Mouse (Mus musculus) inflammation-experienced regulatory T-cells, adult 6 months (primary cell): ENCODE results near the gene Mamstr. TPM values are rescaled to one million over a fixed set of nuclear protein-coding genes. Genes with fewer than 3 reads are reported as not detected.

ENCODE experiments used
- ATAC-seq: one replicate; pipeline ENCODE4 v1.8.0; 2017
- polyA plus RNA-seq, 3 experiments: library from polyadenylated mRNA; unstranded; fragments of 100-300 nt; shearing (Covaris generic); gene quantifications; one replicate each; pipeline ENCODE4 v1.2.1; 2017

The Mamstr gene
- polyA plus RNA-seq, 3 experiments from 2014 or later, result not detected

DNA sequence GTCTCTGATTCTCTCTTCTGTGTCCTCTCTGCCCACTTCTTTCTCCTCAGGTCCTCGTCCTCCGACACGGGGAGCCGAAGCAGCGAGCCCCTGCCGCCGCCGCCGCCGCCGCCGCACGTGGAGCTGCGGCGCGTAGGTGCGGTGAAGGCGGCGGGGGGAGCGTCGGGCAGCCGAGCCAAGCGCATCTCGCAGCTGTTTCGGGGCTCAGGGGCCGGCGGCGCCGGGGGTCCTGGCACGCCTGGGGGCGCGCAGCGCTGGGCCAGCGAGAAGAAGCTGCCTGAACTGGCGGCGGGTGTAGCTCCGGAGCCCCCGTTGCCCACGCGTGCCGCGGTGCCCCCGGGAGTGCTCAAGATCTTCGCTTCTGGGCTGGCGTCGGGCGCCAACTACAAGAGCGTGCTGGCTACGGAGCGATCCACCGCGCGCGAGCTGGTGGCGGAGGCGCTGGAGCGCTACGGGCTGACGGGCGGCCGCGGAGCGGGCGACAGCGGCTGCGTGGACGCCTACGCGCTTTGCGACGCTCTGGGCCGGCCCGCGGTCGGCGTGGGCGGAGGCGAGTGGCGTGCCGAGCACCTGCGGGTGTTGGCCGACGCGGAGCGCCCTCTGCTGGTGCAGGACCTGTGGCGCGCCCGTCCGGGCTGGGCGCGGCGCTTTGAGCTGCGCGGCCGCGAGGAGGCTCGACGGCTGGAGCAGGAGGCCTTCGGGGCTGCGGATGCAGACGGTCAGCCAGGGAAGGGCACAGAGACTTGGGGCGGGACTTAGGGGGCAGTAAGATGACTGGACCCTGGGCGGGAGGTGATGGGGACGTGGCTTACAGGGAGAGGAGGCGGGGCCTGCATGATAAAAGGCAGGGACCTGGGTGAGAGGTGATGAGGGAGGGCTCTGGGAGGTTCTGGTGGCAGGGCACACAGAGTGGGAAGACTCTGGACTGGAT lies 11.1 kb upstream of the Mamstr start:
- ATAC-seq, result peak; percentile 75

DNA sequence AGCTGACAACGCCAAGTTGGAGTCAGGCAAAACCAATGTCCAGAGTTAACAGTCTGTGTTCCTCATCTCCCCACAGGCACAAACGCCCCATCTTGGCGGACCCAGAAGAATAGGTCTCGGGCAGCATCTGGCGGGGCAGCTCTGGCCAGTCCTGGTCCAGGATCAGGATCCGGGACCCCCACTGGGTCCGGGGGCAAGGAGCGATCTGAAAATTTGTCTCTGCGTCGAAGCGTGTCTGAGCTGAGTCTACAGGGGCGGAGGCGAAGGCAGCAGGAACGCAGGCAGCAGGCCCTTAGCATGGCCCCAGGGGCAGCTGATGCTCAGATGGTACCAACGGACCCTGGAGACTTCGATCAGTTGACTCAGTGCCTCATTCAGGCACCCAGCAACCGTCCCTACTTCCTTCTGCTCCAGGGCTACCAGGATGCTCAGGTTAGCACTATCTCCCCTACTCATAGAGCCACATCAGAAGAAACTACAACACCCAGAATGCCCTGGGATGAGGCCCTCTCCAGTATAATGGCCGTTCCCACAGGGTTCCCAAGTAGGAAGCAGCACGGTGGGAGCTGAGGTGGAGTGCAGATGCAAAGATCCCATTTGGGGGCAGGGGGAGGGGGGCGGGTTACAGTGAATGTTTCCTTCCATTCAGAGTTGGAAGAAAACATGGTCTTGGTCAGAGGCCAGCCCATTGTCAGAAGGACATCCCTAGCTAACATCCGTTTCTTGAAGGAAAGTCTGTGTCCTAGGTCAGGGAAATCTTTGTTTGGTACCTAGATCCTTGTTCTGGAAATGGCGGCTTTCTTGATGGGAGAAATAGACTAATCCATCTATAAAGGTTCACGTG lies 9.5 kb upstream of the Mamstr start:
- no peak for ATAC-seq

DNA sequence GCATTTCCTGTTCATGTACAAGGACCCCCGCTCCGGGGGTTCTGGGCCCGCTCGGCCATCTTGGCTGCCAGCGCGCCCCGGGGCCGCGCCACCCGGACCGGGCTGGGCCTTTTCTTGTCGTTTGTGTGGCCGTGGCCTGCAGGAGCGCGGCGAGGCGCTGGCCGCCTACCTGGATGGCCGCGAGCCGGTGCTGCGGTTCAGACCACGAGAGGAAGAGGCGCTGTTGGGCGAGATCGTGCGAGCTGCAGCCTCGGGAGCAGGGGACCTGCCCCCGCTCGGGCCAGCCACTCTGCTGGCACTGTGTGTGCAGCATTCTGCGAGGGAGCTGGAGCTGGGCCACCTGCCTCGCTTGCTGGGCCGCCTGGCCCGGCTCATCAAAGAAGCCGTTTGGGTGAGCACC lies 7.3 kb upstream of the Mamstr start:
- ATAC-seq, result no peak

DNA sequence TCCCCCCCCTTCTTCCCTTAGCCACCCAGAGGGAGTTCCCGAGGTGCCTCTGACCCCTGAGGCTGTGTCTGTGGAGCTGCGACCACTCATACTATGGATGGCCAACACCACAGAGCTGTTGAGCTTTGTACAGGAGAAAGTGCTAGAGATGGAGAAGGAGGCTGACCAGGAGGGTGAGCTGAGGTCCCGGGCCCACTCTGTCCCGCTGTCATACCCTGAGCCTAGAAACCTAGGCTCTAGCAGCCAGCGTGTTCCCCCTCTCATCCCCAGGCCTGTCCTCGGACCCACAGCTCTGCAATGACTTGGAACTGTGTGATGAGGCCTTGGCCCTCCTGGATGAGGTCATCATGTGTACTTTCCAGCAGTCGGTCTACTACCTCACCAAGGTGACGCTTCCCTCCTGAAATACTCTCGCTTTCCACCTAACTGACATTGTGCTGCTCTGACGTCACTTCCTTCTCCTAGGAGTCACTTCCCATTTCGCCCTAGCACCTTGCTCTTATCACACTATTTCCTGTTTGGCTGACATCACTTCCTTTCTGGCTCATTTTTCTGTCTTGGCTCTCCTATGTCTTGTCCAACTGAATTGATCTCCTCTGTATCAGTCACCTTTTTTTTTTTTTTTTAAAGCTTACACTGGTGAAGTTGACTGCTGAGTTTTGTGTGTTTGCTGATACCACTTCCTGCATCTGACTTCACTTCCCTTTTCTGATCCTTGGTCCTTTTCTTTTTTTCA lies 4.7 kb upstream of the Mamstr start:
- ATAC-seq, result peak; percentile 43

DNA sequence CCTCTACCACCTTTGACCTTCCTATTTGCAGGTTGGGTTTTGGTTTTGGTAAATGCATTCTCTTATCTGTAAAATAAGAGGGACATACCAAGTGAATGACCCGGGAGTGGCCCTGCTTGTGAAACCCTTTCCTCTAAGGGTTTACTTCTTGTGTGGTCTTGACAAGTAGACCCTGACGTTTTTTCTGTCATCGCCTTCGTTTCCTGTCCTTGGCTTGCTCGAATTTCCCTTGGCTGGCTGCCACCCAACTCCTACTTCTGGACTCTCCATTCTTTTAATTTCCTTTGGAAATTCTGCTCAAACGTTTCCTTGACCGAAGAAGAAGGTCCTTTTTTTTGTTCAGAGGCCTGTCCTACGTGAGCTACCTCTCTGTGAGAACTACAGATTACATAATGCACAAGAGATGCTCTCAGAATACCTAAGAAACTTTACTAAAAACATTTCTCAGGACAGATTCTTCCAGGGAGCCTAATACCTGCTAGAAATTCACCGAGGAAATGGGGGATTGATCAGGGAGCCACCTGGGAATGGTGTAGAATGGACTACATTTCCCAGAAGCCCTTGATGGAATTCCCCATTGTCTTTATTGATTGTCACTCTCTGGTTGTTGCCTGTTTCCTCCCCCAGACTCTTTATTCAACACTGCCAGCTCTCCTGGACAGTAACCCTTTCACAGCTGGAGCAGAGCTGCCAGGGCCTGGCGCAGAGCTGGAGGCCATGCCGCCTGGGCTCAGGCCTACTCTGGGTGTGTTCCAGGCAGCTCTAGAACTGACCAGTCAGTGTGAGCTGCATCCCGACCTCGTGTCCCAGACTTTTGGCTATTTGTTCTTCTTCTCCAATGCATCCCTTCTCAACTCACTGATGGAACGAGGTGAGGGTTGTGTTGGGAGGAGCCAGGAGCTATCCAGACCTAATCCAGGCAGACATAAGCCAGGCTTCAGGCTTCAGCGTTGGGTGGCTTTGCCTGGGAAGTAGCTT lies 3.8 kb upstream of the Mamstr start:
- no peak for ATAC-seq

DNA sequence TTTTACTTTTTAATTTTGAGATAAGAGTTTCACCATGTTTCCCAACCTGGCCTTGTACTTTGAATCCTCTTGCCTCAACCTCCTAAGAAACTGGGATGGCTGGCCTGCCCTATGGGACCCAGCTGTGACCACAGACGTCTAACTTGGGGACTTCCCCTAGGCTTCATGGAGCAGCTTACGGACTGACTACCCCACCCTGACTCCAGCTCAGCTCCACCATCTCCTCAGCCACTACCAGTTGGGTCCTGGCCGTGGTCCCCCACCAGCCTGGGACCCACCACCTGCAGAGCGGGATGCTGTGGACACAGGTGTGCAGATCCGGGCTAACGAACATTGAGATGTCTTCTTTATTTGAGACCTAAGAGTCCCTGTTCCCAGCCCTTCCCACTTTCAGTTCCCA lies 2.1 kb upstream of the Mamstr start:
- no peak for ATAC-seq

DNA sequence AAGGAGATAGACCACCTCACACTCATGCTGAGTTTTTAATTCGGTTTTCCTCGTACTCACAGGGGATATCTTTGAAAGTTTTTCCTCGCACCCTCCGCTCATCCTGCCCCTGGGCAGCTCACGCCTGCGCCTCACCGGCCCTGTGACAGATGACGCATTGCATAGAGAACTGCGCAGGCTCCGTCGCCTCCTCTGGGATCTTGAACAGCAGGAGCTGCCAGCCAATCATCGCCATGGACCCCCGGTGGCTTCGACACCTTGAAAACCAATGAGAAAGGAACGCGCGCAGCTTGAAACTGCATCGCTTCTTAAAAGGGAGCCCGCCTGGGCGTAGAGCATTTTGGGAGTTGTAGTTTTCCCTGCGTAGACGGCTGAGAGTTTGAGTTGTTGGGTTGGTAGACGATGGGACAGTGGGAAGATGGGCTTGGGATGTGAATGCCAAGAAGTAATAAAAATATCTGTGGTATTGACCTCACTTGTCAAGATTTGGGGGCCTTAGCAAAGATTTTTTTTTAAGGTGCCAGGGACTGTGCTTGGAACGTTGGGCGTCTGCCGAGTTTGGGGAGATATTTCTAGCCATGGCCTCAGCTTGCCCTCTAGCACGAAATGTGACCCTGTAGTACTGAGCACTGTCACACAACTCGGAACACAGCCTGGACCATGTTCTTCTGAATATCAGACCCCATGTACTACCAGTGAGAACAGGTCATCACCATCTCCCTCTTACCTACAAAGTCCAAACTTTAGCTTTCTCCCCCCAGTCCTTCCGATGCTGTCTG lies 965 bp upstream of the Mamstr start:
- ATAC-seq, result no peak

DNA sequence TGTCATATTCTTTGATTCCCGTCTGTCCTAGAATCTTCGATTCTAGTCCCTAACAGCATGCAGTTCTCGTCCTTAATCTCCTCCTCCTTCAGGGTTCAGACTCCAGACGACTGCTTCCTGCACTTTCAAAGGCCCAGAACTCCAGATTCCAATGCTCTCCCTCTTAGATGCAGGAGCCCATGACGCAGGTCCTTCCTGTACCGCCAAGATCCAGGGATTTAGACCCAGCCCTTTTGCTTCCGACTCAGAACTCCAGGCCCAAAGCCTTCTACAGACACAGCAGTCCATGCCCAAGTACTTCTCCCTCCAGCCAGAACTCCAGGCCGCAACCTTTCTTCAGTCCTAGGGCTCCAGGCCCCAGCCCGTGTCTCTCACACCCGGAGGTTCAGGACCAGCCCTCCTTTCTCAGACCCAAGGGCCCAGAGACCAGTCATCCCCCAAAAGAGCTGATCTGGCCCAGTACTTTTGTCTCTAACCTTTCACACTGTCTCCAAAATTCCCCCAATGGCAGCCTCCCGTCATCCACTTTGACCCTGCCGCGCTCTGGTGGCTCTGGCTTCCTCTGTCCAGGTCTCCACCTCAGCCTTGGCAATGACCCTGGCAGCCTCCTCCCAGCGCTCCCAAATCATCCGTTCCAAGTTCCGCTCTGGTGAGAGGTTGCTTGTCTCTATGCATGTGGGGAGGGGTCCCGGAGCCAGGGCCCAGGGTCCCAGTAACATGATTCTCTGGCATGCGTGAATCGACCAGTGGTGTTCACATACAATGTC lies 597 bp downstream of the Mamstr start:
- ATAC-seq, result no peak

DNA sequence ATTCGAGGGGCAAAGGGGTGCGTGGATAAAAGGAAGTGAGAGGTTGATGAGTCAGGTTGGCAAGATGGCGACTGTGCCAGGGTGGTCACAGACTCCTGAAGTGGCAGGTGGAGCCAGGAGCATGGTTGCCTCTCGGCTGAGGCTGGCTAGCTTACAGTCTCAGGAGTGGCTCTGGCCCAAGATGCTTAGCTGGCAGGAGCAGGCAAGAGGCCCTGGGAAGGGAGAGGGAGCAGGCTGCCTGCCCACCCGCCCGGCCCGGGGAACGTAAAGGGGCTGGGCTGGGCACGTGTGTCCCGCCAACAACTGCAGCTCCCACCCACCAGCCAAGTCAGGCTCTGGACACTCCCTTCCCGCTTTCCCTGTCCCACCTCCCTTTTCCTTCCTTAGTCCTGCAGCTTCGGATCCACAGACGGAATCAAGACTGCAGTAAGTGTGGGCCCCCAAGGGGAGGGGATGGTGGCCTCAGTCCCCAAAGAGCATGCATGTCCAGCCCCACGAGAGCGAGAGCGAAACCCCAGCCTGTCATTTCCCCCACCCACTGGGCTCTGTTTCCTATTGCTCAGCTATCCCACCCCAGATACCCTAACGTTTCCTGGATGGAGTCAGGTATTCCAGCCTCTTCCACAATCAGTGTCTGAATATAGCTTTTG lies 1.7 kb downstream of the Mamstr start:
- no peak for ATAC-seq

DNA sequence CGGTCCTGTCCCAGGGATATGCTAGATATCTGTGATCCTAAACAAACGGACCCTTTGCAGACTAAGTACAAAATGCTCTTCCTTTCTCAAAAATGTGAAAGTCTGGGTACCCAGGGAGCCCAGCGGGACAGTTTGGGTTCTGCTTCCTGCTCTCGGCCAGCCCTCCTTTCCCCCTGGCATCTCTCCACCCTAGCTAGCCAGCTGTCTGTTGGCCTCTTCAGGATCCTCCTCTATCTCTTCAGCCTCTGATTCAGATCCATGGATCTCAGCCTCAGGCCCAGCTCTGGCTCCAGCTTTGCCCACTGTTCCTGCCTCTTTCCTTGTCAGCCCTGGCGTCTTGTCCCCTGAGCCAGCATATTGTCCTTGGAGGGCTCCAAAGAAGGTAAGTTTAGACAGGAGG lies 2.3 kb downstream of the Mamstr start:
- ATAC-seq, result no peak

DNA sequence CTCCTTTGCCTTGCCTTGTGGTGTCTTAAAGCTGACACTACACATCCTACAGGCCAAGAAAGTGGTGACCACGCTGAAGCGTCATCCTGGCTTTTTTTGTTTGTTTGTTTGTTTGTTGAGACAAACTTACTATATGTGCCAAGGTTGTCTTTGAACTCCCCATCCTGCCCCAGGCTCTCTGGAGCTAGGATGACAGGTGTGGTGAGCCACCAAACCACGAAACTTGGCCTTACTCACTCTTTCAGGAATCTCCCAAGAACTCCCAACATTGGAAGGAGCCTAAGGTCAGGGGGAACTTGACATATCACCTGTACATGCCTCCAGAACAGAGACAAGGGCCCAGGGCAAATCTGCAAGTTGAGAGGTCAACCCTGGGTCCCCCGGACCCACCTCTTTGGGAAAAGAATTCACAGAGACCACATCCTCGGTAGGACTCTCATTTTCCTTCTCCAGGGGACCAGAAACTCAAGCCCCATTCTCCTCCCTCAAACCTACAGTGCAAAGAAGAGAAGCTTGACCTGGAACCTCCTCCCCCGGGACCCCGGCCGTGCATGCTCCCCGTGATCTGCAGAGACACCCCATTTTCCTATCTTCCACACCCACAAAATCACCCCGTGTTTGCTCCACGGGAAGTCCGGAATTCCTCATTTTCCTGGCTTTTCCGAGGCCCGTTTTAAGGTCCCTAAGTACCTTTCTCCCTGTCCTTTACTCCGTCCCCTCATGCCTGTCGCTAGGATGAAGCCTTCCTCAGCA lies 2.9 kb downstream of the Mamstr start:
- ATAC-seq, result no peak

DNA sequence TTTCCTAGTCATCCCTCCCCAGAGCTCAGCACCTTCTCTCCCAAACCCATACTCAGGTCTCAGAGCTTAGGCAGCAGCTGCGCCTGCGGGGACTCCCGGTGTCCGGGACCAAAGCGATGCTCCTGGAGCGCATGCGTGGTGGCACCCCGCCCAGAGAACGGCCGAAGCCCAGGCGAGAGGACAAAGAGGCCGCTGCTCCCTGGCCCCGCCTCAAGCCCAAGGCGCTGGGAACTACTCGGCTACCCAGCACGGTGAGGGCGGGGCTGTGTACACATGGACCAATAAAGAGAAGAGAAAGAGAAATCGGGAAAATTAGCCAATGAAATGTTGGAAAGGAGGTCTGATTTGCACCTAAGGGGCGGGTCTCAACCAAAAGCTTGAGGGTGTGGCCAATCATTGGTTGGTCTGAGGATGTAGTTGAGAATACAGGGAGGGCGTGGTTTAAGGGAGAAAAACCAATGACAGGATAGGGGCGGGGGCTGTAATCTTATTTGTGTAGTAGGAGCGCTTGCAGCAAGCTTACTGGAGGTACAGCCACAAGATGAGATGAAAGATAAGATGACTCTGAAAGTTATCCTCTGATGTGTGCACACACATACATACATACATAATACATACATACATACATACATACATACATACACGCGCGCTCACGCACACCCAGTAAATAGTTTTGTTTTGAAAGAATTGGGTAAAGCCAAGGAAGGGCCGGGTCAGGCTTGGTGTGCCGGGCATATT lies 3.8 kb downstream of the Mamstr start:
- peak; percentile 97 for ATAC-seq

DNA sequence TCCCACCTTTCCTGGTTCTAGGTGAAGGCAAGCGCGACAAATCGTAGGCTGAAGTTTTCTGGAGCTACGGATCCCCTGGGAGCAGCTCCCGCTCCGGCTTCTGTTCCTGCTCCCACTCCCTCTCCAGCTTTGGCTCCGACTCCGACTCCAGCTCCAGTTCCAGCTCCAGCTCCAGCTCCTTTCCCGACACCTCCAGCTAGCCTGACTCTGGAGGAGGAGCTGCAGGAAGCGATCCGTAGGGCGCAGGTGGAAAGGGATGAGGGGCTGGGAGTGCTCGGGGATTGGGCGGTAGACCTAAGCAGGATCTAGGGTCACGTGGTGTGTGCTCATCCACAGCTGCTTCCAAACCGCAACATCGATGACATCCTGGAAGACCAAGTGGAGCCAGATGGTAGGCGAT lies 4.4 kb downstream of the Mamstr start:
- ATAC-seq, result no peak

DNA sequence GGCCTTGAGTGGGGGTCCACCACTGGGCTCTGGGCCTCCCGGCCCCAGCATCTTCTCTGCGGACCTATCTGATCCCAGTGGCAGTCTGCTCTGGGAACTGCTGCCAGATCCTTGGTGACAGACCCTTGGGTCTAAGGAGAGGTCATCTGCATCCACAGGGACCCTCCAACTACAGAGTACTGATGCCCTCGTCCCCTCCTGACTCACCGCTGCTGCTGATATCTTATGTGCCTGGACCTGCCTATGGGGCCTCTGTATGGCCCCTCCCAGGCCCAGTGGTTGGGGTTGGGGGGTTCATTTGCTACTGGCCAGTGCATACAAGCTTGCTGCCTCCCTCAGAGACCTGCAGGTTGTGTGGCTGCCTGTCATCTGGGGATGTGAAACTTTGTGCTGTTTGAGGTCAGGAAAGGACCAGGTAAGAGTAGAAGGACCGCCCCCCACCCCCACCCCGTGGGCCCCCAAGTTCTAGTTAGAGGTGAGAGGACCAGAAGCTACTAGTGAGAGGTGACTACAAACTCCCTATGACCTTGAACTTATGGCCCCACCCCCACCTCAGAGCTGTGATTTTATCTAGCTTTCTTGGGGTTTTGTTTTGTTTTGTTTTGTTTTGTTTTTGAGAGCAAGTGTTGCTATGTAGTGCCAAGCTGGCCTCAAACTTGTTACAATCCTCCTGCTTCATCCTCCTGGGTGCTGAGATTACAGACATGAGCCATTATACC lies 5.3 kb downstream of the Mamstr start:
- ATAC-seq, result no peak

DNA sequence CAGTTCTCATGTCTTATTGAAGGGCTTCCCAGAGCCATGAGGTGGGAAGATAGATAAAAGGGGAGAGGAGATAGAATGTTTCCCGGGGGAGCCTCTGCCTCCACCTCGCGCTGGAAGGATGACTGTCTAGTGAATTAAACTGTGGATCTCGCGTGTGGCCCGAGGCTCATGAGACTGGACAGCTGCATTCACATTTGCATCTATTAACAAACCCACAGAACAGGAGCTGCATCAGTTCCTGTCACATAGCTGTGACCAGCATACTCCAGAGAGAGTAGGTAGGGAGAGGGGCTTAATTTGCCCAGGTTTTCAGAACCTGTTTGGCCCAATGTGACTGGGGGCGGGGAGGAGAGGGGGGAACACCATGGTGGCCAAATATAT lies 5.8 kb downstream of the Mamstr start:
- ATAC-seq, result no peak

DNA sequence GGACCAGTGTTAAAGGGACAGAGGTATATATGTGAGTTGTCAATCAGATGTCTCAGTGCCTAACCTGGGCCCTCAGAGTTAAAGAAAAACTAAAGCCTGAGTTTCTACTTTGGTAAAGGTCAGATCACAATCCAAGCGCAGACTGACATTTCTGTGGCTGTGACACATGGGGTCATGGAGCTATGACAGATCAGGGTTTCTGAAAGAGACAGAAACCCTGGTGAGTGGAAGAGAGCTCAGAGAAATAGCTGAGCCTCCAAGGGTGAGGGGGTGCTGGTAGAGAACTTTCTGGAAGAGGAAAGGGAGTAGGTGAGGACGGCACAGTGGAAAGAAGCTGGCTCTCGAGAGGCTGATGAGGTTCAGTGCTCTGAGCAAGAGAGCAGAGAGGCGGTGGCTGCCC lies 6.9 kb downstream of the Mamstr start:
- ATAC-seq, result no peak

DNA sequence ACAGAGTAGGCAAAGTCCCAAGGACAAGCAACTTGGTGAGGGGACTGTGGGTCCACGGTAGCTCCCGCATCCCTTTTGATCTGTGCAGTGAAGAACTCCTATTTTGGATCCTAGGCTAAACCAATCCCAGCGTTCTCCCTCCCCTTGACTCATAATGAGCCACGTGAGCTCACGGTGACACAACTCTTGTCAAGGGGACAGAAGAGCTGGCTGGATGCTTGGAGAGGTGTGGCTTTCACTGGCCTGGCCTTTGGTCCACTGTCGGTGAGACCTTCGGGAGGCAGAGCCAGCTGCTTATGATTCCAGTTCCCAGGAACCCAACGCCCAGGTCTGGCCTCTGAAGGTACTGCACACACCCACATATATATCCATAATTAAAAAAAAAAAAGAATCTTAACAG lies 9.6 kb downstream of the Mamstr start:
- no peak for ATAC-seq
